Mouse (Mus musculus): ENCODE data around the gene Lamc3.

DNA sequence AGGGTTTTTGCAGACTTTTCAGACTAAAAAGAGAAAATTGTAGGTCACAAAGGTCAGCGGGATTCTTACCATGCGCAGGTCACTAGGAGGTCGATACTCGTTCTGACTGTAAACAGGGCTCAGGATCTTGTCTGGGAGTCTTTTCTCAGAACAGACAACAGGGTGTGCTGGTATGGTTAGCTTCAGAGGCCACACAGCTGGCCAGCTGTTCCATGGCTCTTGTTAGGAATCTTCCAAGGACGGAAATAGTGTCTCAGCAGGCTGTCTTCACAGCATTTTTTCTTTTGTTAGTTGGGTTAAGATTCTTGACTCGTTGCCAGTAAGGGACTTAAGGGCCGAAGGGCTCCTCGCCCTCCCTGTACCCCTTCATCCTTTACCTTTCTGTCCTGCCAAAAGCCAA lies 79.7 kb downstream of the Lamc3 start:
- TF ChIP-seq CTCF (IDR thresholded peaks at IDR 0.05; ENCODE audit: low read depth) (no peak), EP300 (IDR thresholded peaks at IDR 0.05; ENCODE audit: low read depth) (no peak)
